Mouse (Mus musculus) frontal cortex, postnatal 14 days (tissue): Measurements from ENCODE around the gene Adamts14.

Source experiments
- DNase-seq, 2 experiments: peaks; one replicate each; pipeline ENCODE4 v3.0.0; 2022; ENCODE audit warnings: low spot score in 2 of 2

The Adamts14 gene

DNA sequence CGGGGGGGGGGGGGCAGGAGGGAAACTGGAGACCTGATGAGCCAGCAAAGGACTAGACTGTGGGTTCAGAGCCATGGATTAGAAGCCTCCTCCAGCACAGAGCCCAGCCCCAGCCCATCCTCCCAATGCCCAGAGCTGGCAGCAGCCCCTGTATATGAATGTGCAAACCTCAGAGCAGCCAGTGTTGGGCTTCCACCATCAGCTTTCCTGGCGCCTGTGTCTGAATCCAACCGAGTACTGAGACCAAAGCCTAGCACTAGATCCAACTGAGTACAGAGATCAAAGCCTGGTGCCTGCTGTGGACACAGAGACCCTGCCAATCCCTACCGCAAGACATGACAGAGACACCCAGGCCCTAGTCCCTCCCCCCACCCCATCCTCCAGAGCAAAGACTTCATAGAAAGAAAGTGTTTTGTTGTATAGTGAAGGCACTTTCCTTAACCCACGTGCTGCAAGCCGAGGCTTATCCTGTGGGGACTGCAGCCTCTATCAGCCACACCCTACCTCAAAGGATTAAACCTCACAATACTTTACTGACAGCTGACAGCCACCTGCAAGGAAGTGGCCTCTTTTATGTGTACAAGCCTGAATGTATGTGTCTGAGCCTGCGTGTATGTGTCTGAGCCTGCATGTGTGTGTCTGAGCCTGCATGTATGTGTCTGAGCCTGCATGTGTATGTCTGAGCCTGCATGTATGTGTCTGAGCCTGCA, 40.2 kb downstream of the Adamts14 start:
- no peak for DNase-seq

DNA sequence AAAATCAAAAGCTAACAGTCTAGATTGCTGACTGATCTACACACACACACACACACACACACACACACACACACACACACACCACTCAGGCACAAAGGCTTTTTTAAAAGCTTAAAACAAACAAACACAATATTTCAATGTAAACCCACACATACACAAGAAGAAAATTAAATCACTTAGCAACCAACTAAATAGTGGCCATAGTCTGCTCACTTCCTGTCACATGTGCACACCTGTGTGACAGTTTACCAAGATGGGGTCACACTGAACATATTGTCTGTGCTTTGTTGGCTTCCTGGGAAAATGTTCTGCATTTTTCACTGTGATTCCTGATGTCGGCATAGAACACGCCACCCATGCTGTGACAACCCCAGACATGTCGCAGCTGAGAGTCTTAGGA, 41.5 kb downstream of the Adamts14 start:
- no peak for DNase-seq

DNA sequence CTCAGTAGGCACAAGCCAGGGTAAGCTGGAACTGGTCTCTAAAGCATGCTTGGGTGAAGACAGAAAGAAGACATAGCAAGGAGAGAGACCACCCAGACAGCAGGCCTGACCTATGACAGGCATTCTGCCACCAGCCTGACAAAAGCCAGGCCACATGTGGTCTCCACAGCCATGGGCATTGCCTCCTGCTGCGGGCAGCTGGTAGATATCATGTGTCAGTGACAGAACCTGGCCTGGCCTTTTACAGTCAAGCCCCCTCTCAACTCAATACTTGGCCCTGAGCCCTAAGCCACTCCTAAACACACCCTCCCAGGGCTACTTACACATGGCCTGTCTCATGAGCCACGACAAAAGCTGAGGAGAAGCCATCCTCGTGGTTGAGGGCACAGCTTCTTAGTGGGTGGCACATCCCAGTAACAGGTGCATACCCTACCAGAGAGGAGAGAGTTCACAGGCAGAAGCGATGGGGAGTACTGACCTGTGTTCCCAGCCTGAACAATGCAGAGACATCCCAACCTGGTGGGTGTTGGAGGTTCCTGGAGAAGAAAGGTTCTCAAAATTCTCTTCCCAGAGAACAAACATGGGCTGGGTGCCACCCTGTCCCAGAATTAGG, 46.3 kb downstream of the Adamts14 start:
- no peak for DNase-seq

DNA sequence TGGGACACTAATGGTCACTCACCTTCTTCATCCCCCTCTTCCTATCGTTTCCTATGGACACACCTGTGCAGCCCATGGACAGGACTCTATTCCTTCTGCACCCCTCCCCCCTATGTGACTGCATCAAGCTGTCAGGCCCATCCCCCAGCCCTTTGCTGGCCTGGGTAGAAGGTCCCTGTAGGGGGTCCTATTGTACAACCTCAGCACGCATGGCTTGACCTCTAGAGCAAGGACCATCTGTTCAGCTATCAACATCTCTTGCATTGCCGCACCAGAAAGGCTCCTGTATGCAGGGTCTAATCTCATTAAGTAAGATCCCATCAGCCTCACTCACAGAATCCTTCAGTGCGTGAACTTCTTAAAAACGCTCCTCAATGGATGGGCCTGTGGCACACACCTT, 47.5 kb downstream of the Adamts14 start:
- no peak for DNase-seq

DNA sequence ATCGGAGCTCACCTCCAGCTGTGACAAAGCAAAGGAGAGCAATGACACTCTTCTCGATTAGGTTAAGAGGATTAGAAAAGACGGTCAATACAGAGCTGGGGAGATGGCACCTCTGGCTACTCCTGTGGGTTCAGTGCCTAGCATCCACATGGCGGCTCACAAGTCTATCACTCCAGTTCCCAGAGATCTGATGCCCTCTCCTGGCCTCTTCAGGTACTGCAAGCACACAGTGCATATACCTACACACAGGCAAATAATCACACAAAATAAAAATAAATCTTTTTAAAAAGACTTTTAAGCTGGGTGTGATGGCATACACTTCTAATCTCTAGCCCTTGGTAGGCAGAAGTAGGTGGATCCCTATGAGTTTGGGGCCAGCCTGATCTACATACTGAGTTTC, 53.9 kb downstream of the Adamts14 start:
- no peak for DNase-seq

DNA sequence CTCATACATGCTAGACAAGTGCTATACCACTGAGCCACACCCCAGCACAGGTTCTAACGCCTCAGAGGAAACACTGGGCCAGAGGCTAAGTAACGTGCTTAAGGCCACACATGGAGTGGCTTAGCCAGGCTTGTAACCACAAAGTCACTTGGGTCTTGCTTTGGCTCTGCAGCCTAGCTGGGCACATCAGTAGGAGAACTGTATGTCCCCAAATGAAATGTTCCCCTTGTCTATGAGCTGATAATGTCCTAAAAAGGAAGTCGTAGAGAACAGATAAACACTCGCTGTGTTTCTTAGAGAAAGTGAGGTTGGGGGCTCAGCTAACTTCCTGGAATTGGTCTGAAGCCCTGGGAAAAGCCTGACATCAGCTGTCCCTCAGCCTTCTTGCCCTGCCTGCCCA, 57.1 kb downstream of the Adamts14 start:
- DNase-seq: no peak

DNA sequence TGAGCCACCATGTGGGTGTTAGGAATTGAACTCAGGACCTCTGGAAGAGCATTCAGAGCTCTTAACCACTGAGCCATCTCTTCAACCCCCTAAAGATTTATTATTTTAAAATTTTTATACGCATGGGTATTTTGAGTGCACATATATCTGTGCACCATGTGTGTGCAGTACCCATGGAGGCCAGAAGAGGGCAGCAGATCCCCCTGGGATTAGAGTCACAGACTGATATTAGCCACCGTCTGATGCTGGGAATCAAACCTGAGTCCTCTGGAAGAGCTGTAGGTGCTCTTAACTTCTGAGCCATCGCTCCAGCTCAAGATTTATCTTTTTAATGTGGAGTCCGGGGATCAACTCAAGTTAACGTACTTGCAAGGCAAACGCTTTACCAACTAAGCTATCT, 57.6 kb downstream of the Adamts14 start:
- DNase-seq: no peak

DNA sequence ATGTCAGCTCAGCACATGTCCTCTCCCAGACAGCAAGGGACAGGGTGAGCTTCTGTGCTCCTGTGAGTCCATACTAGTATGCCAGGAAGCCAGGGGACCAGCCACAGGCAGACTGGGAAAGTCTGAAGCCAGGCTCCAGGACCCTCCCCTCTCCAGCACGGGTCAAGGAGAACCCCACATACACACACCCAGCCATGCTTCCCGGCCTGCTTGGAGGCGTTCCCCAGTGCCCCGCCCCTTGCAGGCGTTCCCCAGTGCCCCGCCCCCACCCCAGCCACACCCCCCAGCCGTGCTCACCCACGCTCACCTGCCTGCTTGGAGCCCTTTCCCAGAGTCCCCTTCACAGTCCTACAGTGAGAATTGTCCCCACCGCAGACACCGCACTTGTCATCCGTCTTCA, 60.4 kb downstream of the Adamts14 start:
- no peak for DNase-seq

DNA sequence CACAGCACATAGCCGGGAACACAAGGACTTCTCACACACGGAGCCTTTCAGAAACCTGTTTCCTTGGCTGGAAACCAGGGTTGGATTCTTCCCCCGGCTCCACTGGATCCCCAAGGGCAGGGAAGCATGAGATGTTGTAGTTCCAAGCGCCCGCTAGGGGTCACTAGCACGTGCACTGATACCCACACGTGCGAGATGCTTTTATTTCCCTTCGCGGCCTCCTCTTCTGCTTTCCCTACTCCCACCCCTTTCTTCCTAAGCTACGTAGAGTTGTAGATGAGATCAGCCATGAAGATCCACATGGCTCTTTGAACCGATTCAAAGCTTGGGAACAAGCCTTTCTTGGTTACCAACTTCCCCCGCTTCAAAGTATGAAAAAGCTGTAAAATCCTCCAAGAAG, 61.5 kb downstream of the Adamts14 start:
- DNase-seq: peak; percentile 24 to 36

DNA sequence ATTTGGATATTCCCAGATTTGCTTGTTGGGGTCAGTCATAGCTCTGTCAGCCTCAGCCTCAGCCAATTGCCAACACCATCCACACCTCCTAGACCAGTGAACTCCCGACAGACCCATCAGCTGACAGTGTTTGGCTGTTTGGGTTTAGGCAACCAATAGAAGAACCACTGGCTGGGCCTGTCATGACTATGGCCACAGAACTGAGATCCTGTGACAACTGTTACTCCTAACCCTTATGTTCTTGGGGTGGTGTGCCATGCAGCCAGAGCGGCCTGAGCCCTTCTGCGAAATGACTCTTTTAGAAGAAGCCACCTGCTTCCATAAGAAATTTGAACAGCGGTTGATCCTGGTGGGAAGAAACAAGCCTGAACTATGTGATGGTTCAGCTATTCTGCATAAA, 62.1 kb downstream of the Adamts14 start:
- no peak for DNase-seq

DNA sequence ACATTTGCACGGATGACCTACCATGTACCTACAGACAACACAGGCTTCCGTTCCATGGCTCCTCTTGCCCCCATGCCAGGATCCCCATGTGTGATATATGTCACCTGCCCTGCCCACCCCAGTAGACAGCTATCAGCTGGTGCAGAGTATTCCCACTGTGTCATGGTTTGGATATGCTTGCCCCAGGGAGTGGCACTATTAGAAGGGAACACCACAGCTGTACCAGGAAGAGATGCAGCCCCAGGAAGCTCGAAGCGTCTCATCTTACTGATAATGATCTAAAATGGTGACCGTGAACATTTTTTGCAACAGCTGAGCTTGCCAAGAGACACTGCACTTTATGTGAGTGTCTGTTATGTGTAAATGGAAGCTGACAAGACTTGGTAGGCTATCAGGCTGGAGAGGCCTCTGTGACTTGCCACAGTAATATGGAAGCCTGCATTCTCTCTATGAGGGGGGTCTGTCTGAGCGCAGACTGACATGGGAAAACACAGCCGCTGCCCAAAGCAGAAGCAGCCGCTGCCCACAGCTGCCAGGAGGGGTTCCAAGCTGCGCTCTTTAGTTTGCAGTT, 65.0 kb downstream of the Adamts14 start:
- no peak for DNase-seq

DNA sequence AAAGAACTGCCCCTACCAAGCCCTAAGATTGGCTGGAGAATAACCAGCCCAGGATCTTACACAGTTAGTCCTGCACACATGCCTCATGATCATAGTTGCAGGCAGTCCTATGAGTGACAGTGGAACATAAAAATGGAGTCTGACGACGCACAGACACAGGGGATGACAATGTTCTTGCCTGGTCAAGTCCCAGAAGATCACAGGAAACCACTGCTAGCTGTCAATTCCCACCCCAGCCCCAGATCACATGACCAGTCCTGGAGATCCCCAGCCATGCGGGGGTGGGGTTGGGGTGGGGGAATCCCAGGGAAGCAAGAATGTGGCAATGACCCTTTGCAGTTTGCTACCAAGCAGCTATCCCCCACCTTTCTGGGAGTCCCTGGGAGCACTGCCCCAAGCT, 69.3 kb downstream of the Adamts14 start:
- DNase-seq: no peak

DNA sequence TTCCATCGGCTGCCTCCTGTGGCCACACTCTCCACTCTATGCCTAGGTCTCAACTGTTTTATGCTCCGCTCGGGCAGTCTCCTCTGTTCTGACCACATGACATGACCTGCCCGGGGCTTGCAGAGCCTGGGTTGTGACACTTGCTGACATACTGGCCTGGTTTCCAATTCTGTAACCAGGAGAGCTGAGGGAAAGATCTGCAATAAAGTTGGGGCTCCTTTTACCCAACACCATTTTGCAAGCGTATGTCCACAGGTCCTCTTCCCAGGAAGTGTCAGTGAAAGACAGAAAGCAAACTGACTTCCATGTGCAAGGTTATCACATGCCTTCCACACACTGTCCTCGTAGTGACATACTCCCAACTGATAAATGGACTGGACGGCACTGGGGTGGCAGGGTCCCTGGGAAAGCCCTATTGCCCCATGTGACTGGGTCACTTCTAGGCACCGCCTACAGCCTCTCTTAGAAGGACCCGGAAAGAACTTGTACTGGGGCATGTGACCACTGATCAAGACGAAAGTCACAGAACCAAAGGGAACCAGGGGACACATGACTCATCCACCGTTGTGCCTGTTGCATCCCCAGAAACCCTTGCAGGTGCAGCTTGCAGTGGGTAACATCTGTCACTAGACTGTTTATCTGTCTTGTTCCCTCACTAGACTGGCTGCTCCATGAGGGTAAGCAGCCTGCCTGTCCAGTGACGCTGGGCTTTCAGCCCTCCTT, 71.5 kb downstream of the Adamts14 start:
- DNase-seq: no peak

DNA sequence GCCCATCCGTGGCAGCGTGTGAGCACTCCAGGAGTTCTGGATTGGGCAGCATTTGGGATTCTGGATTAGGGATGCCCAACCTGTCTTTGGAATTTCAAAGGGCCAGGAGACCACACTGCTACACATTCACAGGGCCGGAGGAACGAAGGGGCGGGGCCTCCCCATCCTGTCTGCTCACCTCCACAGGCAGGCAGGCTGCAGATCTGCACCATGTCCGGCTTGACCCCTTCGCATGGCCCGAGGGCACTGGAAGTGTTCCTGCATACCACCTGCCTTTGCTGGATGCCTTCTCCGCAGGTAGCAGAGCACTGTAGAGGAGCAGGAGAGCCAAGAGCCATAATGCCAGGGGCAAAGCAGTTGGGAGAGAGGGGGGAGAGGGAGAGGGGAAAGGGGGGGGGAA, 72.2 kb downstream of the Adamts14 start:
- DNase-seq: no peak

DNA sequence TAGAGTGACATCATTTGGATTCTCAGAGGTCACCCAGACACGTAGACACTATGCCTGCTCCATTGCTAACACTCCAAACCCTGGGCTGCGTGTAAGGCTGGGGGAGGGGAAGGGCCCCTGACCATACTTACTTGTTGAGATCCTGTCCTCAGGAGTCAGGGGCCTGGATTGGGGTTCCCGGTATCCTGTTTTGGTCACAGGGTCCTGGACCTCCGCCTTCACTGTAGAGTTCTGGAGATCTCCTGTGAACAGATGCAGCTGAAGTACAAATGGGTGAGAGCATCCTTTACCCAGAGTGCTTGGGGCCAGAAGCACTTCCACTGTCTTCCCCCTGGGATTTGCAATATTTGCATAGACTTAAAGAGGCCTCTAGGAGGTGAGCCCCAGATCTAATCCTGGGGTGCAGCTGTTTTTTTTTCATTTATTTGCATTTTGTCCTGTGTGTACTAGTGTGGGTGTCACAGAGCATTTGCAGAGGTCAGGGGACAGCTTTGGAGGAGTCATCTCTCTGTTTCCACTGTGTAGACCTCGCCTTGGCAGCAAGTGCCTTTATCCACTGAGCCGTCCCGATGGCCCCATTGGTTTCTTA, 72.9 kb downstream of the Adamts14 start:
- no peak for DNase-seq

DNA sequence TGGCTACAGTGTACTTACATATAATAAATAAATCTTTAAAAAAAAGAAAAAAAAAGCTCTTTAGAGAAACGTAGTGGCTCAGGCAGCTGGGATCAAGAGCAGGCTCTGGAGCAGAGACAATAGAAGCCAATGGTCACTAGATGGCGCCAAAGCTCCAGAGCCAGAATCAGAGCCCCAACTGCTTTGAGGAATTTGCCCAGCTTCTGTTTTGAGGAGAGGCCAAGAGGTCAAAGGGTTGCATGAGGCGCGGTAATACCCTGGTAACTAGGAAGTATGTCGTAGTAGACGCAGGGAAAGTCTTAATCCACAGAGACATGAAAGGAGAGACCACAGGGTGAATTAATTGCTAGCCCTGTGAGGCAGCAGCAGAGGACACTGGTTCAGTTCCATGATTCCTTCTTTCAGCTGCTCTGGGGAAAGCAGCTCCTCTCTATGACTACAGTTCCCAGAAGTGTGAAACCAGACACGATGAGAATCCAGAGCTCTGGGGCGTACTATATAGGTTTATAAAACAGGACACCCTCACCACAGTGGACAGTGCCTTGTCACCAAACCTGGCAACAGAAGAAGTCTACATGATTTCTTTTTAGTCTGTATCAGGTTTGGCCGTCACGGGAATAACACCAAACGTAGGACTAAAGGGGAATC, 73.5 kb downstream of the Adamts14 start:
- peak; percentile 39 to 65 for DNase-seq

DNA sequence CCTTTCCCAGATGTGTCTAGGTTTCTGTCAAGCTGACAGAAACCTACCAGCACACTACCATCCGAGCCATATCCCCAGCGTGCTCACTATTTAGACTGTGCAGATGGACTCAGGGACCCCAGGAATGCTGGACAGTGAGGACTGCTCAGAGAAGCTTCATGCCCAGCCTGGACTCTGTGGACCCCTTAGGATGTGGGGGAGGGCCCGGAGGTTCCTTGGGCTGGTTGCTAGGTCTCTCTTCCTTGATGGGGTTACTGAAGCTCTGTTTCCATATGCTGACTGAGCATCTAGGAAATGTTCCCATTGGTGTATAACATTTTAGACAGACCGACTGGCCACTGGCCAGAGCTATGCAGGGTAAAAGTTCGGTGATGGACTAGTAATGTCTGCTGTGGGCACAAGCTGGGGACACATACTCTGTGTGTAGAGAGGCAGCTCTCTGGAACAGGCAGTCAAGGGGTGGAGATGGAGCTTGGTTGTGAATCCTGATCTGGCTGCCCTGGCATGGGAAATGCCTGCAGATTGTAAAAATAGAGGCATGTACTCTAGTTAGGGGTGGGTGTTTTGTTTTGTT, 77.4 kb downstream of the Adamts14 start:
- DNase-seq: no peak

DNA sequence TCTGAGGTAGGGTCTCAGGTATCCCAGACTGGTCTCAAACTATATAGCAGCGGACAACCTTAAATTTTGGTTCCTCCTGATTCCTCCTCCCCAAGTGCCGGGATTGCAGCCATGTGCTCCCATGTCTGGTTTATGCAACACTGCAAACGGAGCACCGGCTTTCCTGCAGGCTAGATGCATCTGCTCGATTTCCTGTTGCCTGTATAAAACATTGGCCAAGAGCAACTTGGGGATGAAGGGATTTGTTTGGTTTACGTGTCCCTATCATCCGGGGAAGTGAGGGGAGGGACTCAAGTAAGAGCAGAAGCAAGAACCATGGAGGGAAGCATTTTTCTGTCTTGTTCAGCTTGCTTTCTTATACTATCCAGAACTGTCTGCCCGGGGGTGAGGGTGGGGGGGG, 78.0 kb downstream of the Adamts14 start:
- no peak for DNase-seq

DNA sequence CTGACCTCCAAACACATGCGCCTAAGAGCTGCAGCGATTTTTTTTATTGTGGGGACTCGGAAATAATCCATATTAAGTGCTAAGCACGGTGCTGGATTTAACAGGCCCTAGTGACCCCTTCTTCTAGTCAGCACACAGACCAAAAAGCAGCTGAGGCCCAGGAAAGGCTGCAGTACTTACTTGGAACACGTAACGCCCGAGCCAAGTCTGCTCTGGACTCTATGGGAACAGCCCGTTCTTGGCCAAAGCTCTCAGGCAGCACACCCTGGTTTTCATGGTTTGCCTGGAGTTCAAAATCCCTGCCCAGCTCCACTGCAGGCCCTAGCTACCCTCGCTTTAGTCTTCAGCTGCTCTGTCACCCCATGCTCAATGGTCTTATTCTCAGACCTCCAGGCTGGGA, 78.6 kb downstream of the Adamts14 start:
- no peak for DNase-seq

DNA sequence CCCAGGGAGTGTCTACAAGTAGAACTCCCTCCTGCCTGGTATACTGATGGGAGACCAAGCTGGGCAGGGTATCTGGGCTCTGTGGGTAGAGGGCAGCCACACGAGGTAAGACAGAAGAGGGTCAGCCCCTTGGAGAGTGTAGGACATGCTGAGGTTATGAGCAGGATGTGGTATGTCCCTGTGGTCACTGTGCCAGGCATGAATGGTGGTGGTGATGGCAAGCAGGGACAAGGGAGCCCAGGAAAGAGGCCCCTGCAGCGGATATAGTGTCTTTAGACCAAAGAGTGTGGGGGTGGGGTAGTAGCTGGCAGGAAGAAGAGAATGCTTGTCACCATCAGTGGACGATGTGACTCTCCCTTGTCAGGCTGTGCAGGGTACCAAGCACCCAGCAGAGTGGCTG, 85.2 kb downstream of the Adamts14 start:
- no peak for DNase-seq

DNA sequence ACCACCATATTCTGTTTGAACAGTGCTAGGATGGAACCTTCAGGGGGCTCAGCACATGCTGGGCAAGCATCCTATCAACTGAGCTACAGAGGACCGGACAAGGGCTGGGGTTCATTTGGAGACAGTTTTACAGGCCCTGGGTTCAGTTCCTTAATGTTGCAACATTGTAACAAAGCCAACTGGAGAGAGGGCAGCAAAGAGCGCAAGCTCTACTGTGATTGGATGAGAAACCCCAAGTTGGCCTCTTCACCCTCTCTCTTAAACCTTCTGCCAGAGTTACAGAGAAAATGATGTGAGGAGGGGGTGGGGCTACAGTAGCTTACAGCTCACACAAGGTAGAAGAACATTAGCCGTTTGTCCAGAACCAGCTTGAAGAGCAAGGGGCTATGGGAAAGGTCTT, 86.2 kb downstream of the Adamts14 start:
- no peak for DNase-seq

DNA sequence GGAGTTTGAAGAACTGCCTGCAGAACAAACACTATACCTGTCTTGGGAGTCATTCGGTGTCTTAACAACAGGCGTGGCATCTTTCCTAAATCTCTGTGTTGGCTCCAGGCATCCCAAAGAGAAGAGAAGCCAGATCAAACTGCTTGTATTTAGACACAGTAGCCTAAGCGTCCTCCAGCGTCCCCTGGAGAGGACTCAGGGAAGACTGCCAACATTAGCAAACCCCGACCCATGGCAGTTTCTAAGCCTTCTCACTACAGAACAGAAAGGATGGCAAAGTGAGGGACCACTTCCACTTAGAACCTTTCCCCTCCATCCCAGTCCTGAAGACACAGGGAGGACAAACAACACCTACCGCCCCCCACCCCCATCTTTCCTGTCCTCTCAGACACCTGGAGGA, 93.3 kb downstream of the Adamts14 start:
- DNase-seq: no peak
